Mouse (Mus musculus) cerebellum, adult (tissue): ENCODE data around the gene Nr2f6.

Experiments used
- ATAC-seq: cut with Nextera tagmentation; 2 replicates; pipeline ENCODE4 v1.9.2; 2017; ENCODE audit warnings: mild to moderate bottlenecking, moderate library complexity, mixed read lengths; ENCODE audit not compliant: insufficient number of reproducible peaks, low FRiP score, low TSS enrichment

The Nr2f6 gene

GRCm38 (mm10) chr8:71392391-71392790, 10.6 kb upstream of the Nr2f6 start:
- no peak for ATAC-seq

DNA sequence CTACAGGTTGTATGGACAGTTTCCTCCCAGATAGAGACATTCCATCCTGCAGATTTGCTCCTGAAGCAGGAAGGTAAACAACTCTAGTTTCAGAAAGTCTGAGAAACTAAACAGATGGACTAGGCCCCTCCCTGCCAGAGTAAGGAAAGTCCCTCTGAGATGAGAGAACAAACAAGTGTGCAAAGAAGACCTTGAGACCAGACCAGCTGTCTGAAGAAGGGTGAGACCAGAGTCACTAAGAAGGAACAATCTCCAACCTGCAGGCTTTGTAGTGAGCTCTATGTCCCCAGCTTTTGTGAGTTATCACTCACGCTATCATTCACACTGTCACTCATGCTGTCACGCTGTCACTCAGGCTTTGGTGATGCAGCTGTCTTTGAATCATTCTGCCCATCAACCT, 9.9 kb upstream of the Nr2f6 start:
- ATAC-seq = no peak

- no peak for ATAC-seq
These were observed 6.5 kb upstream of the Nr2f6 start for GRCm38 (mm10) chr8:71388267-71388666.

DNA sequence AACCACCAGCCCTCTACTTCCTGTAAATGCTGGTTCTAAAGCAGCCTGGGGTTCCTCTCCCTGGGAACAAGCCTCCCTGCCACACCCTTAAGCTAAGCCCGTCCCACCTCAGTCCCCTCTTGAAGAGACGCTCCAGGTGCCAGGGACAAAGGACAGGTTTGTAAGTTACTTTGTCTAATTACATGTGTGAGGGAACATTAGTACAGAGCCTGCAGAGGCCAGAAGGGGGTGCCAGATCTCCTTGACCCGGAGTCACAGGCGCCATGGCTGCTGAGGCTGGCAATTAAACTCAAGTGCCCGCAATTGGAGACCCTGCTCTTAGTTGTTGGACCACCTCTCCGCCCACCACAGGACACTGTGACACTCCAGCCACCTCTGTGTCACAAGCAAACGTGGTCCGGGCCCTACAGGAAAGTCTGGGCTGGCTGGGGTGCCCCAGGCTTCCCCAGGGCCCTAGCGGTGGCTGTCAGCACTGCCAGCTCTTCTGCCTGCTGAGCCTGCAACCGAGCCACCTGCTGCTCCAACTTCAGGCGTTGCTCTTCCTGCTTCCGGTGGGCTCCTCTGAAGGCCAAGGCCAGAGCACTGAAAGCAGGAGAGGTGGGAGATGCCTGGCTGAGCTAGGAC, 3.6 kb upstream of the Nr2f6 start:
- ATAC-seq = no peak

DNA sequence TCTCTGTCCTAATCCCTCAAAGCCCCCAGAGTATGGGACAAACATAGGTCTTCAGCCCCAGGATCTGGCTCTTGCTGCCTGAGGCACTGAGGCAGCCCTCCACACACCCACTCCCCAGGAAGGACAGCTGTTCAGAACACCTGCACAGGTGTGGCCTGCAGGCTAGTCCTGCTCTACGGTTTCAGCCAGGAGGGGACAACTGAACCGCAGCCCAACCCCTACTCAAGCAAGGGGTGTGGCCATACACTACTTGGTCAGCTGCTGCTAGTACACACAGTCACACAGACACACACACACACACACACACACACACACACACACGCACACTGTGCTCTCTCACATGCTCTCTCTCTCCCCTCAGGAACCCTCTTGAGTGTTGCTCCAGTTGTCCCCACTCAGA, 2.1 kb upstream of the Nr2f6 start:
- no peak for ATAC-seq

DNA sequence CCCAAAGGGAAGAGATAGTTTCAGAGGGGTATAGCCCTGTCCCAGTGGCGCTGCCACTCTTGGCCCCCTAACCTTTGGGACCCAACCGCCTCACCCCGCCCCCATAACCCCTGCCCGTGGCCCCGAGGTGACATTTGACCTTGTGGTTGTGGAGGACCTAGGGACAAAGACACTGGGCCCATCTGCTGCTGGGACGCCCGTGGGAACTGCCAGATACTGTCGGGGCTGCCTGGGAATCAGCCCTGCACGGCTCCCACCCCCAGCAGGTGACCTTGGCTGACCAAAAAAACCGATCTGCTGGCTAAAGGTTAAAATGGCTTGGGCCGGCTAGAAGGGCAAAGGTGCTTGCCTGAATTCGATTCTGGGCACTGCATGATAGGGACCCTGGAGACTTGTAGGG, 1.6 kb upstream of the Nr2f6 start:
- ATAC-seq = no peak

- peak; percentile 67 for ATAC-seq
These were observed 506 bp upstream of the Nr2f6 start for GRCm38 (mm10) chr8:71381971-71382961.

- ATAC-seq = no peak
These were observed 1.3 kb downstream of the Nr2f6 start for GRCm38 (mm10) chr8:71380178-71381171.

- ATAC-seq = no peak
These were observed 2.2 kb downstream of the Nr2f6 start for GRCm38 (mm10) chr8:71379512-71380075.

- ATAC-seq = no peak
These were observed 2.8 kb downstream of the Nr2f6 start for GRCm38 (mm10) chr8:71379008-71379407.

- ATAC-seq = no peak
These were observed 5.2 kb downstream of the Nr2f6 start for GRCm38 (mm10) chr8:71376423-71377030.

DNA sequence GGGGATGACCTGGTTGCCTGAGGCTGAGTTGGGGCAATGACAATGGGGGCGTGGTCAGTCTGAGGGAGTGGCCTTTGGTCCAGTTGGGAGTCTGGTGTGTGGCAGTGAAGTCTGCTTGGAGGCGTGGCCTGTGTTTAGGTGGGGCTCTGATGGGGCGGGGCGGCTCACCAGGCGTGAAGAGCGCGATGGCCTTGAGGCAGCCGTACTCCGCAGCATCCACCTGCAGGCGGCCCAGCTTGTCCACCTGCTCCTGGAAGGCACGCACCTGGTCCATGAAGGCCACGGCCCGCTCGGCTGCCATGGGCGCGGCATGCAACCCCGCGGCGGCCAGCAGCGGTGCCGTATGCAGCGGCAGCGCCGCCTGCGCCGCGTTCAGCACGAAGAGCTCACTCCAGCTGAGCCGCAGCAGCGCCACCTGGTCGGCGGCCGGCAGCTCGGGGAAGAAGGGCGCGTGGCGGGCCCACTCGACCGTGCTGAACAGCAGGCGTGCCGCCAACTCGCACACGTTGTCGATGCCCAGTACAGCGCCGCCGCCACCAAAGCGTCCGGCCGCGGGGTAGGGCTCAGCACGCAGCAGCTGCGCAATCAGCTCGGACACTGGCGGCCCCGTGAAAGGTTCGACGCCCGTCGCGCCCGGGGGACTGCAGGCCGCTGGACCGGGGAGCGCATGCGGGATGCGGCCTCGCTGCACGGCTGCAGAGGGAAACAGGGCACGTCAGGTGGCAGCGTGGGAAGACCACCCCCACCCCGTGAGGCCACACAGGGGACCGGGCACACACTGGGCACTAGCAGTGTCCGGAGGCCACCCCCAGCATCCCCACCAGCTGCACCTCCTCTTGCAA, 6.0 kb downstream of the Nr2f6 start:
- peak; percentile 3; the same call in 1 of the 2 replicates for ATAC-seq

DNA sequence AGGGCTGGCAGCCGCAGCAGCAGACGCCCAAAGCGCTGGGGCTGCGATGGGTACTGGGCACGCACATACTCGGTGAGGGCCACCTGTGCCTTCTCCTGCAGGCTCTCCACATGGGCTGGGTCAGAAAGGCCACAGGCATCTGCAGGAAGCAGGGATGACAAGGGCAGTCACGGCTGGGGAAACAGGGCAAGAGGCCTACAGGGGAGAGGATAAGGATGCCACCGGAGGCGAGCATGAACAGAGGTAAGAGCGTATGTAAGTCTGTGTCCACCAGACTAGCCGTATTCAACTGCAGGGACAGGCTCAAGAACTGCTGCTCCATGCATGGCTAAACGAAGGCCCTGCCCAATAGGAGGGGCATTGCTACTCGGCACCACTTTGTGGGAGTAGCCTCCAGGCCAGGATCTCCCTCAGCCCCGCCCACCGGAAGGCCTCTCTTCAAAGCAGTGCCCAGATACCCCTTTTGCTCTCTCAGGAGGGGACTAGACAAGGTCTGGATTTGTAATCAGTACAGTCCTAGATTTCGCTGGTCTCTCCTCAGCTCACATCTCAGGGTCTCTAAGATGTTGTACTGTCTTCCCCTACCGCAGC, 7.0 kb downstream of the Nr2f6 start:
- no peak for ATAC-seq

DNA sequence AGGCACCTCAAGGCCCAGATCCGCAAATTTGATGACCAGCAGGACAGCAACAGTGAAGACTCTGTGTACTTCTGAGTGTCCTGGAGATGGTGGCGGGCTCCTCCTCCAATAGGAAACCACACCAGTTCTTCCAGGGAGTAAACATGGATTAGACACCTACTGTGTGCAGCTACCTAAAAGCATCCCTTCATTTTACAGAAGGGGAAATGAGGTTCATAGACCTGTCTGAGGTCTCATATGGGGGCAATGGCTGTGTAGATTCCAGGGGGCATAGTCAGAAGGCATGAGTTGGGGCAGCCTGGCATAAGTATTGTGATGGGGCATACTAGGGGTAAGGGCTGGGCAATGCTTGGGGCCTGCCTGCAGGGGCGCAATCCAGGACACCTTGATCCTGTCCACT, 8.8 kb downstream of the Nr2f6 start:
- no peak for ATAC-seq

GRCm38 (mm10) chr8:71372427-71372826, 9.3 kb downstream of the Nr2f6 start:
- ATAC-seq = no peak

DNA sequence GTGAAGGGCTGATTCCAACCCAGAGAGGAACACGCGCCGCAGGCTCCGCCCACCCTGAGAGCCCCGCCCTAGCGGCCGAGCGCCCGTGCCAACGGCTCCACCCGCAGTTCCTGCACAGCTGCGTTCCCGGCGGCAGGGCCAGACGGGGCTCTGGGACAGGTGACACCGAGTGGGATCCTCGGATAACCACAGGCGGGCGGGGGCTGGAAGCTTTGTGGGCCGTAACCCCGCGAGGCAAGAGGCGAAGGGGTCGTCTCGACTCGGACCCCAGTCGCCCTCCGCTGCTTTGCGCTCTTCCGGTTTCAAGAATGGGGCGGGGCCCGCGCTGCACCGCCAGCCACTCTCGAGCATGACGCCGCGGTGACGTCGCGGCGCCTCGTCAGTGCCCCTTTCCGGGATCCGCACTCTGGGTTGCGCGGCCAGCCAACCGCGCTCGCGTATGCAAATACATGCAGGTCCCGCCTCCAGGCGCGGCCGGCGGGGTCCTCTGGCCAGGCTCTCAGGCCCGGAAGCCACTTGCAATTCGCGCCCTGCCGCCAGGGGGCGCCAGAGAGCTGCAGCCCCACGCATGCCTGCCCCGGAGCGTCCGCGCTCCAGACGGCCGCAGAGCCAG, 10.4 kb downstream of the Nr2f6 start, which contains the start of gene Ocel1:
TSS of gene Ocel1 (plus strand) at position 63 of the 613 bp plus-strand sequence.
- ATAC-seq = peak; percentile 78

GRCm38 (mm10) chr8:71370711-71371235, 11.0 kb downstream of the Nr2f6 start:
- no peak for ATAC-seq
